Mouse (Mus musculus): ENCODE data around the gene Rbbp5. TPM values are rescaled to one million over a fixed set of nuclear protein-coding genes. Genes with fewer than 3 reads are reported as not detected.

The Rbbp5 gene
- total and polyA plus RNA-seq, 3 experiments, result 33.3 to 43.5 TPM; not detected in 1

GRCm38 (mm10) chr1:132505155-132505554 lies 28.0 kb downstream of the Rbbp5 start:
- peaks cover 0 to 14% of the 10 kb centered on the region in 2 experiments; a peak in 2 of 4 replicates for H3K36me3 ChIP-seq (ENCODE audit: control insufficient read depth in 1 of 2, insufficient read depth in 2 of 2, low read length in 2 of 2)

DNA sequence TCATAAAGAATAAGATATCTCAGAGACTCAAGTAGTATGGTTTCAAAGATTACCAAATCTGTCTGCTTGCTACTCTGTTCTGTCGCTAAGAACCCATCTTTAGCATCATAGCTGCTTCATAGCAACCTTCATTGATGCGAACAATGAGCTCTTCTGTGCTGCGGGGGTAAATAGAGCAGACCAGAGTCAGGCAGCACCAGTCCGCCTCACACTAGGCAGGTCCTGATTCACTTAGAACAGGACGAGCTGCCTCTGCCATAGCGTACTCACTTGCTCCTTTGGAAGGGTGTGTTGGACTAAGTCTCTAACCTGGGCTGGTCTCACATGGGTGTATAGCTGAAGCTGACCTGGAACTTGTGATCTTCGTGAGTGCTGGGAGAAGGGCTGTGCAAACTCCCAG lies 28.9 kb downstream of the Rbbp5 start, which contains the start of gene Tmem81:
Tmem81 (plus strand) TSS at position 173 of the 400 bp plus-strand sequence.
- Histone ChIP-seq H3K36me3 (ENCODE audit: control insufficient read depth in 1 of 2, insufficient read depth in 2 of 2, low read length in 2 of 2) (peaks cover 0 to 12% of the 10 kb centered on the region in 2 experiments; a peak in 2 of 4 replicates), H3K79me2 (ENCODE audit: control insufficient read depth, insufficient read depth, low read length, poor library complexity) (no peaks in the 10 kb centered on the region), H3K4me1 (ENCODE audit: control insufficient read depth in 1 of 2, insufficient read depth in 2 of 2, low read length in 2 of 2) (no peaks in the 10 kb centered on the region), H3K4me3 (ENCODE audit: control insufficient read depth in 1 of 2, insufficient read depth in 1 of 2, low read depth in 2 of 2, low read length in 2 of 2) (no peak within 1 kb of the TSS), H3K27ac (ENCODE audit: control insufficient read depth, low read depth, low read length) (no peak within 1 kb of the TSS), H3K9me3 (replicated peaks; ENCODE audit: insufficient read depth, low read length) (no peaks in the 10 kb centered on the region), H3K9ac (ENCODE audit: control insufficient read depth, low read depth, low read length, poor library complexity, severe bottlenecking) (no peak within 1 kb of the TSS), H3K27me3 (ENCODE audit: control insufficient read depth in 1 of 2, insufficient read depth in 2 of 2, low read length in 2 of 2) (no peaks in the 10 kb centered on the region)
- TF ChIP-seq BHLHE40 (IDR thresholded peaks at IDR 0.05; ENCODE audit: borderline replicate concordance, low read depth, low read length) (no peak), ETS1 (IDR thresholded peaks at IDR 0.05; ENCODE audit: low read depth, low read length) (no peak), UBTF (IDR thresholded peaks at IDR 0.05; ENCODE audit: borderline replicate concordance, insufficient read depth, low read depth, low read length) (no peak), MAZ (IDR thresholded peaks at IDR 0.05; ENCODE audit: low read depth, low read length) (no peak), CHD1 (IDR thresholded peaks at IDR 0.05; ENCODE audit: low read depth, low read length) (no peak), MAX (IDR thresholded peaks at IDR 0.05; ENCODE audit: low read length) (no peak), JUND (IDR thresholded peaks at IDR 0.05; ENCODE audit: low read depth, low read length) (no peak), CTCF (IDR thresholded peaks at IDR 0.05 in 2 of 3, conservative IDR thresholded peaks at IDR 0.05 in 1 of 3; ENCODE audit: control insufficient read depth in 1 of 3, insufficient read depth in 1 of 3, low read depth in 2 of 3, low read length in 3 of 3, poor library complexity in 1 of 3, severe bottlenecking in 1 of 3) (no peak)
- DNase-seq (ENCODE audit: low read depth, low spot score), result no peak

More at GRCm38 (mm10) chr1:132505155-132505554, 28.0 kb downstream of the Rbbp5 start:
- Histone ChIP-seq H3K9me3 (replicated peaks; ENCODE audit: insufficient read depth, low read length) (no peaks in the 10 kb centered on the region), H3K27ac (ENCODE audit: control insufficient read depth, low read depth, low read length) (no peak overlapping the region), H3K4me1 (ENCODE audit: control insufficient read depth in 1 of 2, insufficient read depth in 2 of 2, low read length in 2 of 2) (no peaks in the 10 kb centered on the region), H3K9ac (ENCODE audit: control insufficient read depth, low read depth, low read length, poor library complexity, severe bottlenecking) (no peak overlapping the region), H3K27me3 (ENCODE audit: control insufficient read depth in 1 of 2, insufficient read depth in 2 of 2, low read length in 2 of 2) (no peaks in the 10 kb centered on the region), H3K4me3 (ENCODE audit: control insufficient read depth in 1 of 2, insufficient read depth in 1 of 2, low read depth in 2 of 2, low read length in 2 of 2) (no peak overlapping the region), H3K79me2 (ENCODE audit: control insufficient read depth, insufficient read depth, low read length, poor library complexity) (no peaks in the 10 kb centered on the region)
- no peak for TF ChIP-seq ELF1 (IDR thresholded peaks at IDR 0.05; ENCODE audit: low read depth, low read length)
- TF ChIP-seq ETS1 (IDR thresholded peaks at IDR 0.05; ENCODE audit: low read depth, low read length), result no peak
- TF ChIP-seq CTCF (IDR thresholded peaks at IDR 0.05 in 2 of 3, conservative IDR thresholded peaks at IDR 0.05 in 1 of 3; ENCODE audit: control insufficient read depth in 1 of 3, insufficient read depth in 1 of 3, low read depth in 2 of 3, low read length in 3 of 3, poor library complexity in 1 of 3, severe bottlenecking in 1 of 3), result no peak
- TF ChIP-seq ZMIZ1 (IDR thresholded peaks at IDR 0.05; ENCODE audit: low read depth, low read length), result no peak
- TF ChIP-seq CHD2 (IDR thresholded peaks at IDR 0.05; ENCODE audit: low read length), result no peak
- TF ChIP-seq GATA1 (IDR thresholded peaks at IDR 0.05; ENCODE audit: low read depth, low read length), result no peak
- TF ChIP-seq NELFE (IDR thresholded peaks at IDR 0.05; ENCODE audit: low read depth, low read length), result no peak
- no peak for TF ChIP-seq HCFC1 (IDR thresholded peaks at IDR 0.05; ENCODE audit: low read depth, low read length)
- no peak for TF ChIP-seq POLR2A (IDR thresholded peaks at IDR 0.05; ENCODE audit: control insufficient read depth in 1 of 2, insufficient read depth in 1 of 2, low read depth in 1 of 2, low read length in 2 of 2, poor library complexity in 1 of 2)
- no peak for TF ChIP-seq GABPA (IDR thresholded peaks at IDR 0.05; ENCODE audit: low read depth, low read length)
- DNase-seq (ENCODE audit: low read depth, low spot score), result no peak

Measured in MEL (cell line).